Mouse (Mus musculus) stomach, embryonic 15.5 days (tissue): Measurements from ENCODE around the gene Mettl9. TPM values are rescaled to one million over a fixed set of nuclear protein-coding genes. Genes with fewer than 3 reads are reported as not detected.
"Not testable (repeated sequence)": the region's sequence is repeated elsewhere in the genome, so short reads cannot be mapped to it uniquely, and the experiment has no call there.

Experiments used
- ATAC-seq: fragments of 200-750 bp; cut with Nextera tagmentation; 2 replicates; pipeline ENCODE4 v1.8.0; 2017; ENCODE audit warnings: low read depth, moderate number of reproducible peaks, moderate TSS enrichment; ENCODE audit not compliant: insufficient read depth, low FRiP score
- H3K27ac ChIP-seq: fragments of 300-500 bp; sonication (generic); 2 replicates; pipeline ENCODE4 v1.5.1; 2015; ENCODE audit warnings: mild to moderate bottlenecking, inconsistent platforms
- H3K27me3 ChIP-seq: fragments of 300-500 bp; sonication (generic); replicated peaks from 2 replicates; pipeline ENCODE4 v1.6.1; 2015; ENCODE audit warnings: inconsistent platforms
- H3K36me3 ChIP-seq: fragments of 300-500 bp; sonication (generic); 2 replicates; pipeline ENCODE4 v1.6.1; 2015; ENCODE audit warnings: inconsistent platforms
- H3K4me1 ChIP-seq: fragments of 300-500 bp; sonication (generic); 2 replicates; pipeline ENCODE4 v1.6.1; 2015; ENCODE audit warnings: inconsistent platforms
- H3K4me2 ChIP-seq: fragments of 300-500 bp; sonication (generic); 2 replicates; pipeline ENCODE4 v1.6.1; 2015; ENCODE audit warnings: mild to moderate bottlenecking, inconsistent platforms
- H3K4me3 ChIP-seq: fragments of 300-500 bp; sonication (generic); replicated peaks from 2 replicates; pipeline ENCODE4 v1.5.1; 2015; ENCODE audit warnings: inconsistent platforms
- H3K9ac ChIP-seq: fragments of 300-500 bp; sonication (generic); 2 replicates; pipeline ENCODE4 v1.6.1; 2015; ENCODE audit warnings: inconsistent platforms
- H3K9me3 ChIP-seq: fragments of 300-500 bp; sonication (generic); 2 replicates; pipeline ENCODE4 v1.6.1; 2016; ENCODE audit warnings: inconsistent platforms
- WGBS: fragments of 180-500 bp; shearing (Covaris S2); methylation state at CpG from one replicate; pipeline ENCODE4 v1.1.7; 2015; 5-methylcytosine and 5-hydroxymethylcytosine counted together
- polyA plus RNA-seq: library from polyadenylated mRNA; unstranded; fragments of >200 nt; fragmentation: Nextera tagmentation; extraction: Ambion mirVana; gene quantifications from 2 replicates; pipeline ENCODE4 v1.2.1, GENCODE M21; 2015

The Mettl9 gene
- polyA plus RNA-seq, 1 experiment from 2014 or later, result 139 TPM

- 70% methylated on average over 6 of the region's 6 CpGs for WGBS
- no peak overlapping the region for H3K4me2 ChIP-seq
- H3K9ac ChIP-seq, result no peak overlapping the region
- ATAC-seq, result no peak
- H3K4me3 ChIP-seq, result no peak overlapping the region
- H3K27ac ChIP-seq, result no peak overlapping the region
- H3K36me3 ChIP-seq, result no peaks in the 10 kb centered on the region
- H3K9me3 ChIP-seq, result no peaks in the 10 kb centered on the region
- H3K27me3 ChIP-seq, result no peaks in the 10 kb centered on the region
- H3K4me1 ChIP-seq, result no peaks in the 10 kb centered on the region
Observed at GRCm38 (mm10) chr7:121025221-121026008, 8.8 kb upstream of the Mettl9 start.

- no peaks in the 10 kb centered on the region for H3K4me1 ChIP-seq
- H3K4me3 ChIP-seq, result no peak overlapping the region
- H3K4me2 ChIP-seq, result no peak overlapping the region
- no peak overlapping the region for H3K27ac ChIP-seq
- no peaks in the 10 kb centered on the region for H3K9me3 ChIP-seq
- no peaks in the 10 kb centered on the region for H3K36me3 ChIP-seq
- no peak for ATAC-seq
- no peaks in the 10 kb centered on the region for H3K27me3 ChIP-seq
- 59% methylated on average over 3 of the region's 3 CpGs for WGBS
- H3K9ac ChIP-seq, result no peak overlapping the region
Observed at GRCm38 (mm10) chr7:121026300-121026699, 7.9 kb upstream of the Mettl9 start.

GRCm38 (mm10) chr7:121029947-121030346 lies 4.3 kb upstream of the Mettl9 start:
- H3K4me1 ChIP-seq, H3K36me3 ChIP-seq, ATAC-seq, H3K9ac ChIP-seq, H3K4me2 ChIP-seq, H3K4me3 ChIP-seq, H3K27me3 ChIP-seq, H3K9me3 ChIP-seq, H3K27ac ChIP-seq: not testable (repeated sequence)

GRCm38 (mm10) chr7:121034701-121035141 lies 476 bp downstream of the Mettl9 start:
- peak overlapping the region; percentile 97 for H3K27ac ChIP-seq
- under 1% methylated on average over 52 of the region's 63 CpGs for WGBS
- H3K27me3 ChIP-seq, result no peaks in the 10 kb centered on the region
- peak overlapping the region; percentile 99 for H3K4me3 ChIP-seq
- H3K4me2 ChIP-seq, result peak overlapping the region; percentile 70
- no peaks in the 10 kb centered on the region for H3K9me3 ChIP-seq
- peak overlapping the region; percentile 99 for H3K9ac ChIP-seq
- peak; percentile 79 for ATAC-seq
- H3K4me1 ChIP-seq, result peaks cover 9% of the 10 kb centered on the region; the same call in 1 of the 2 replicates
- H3K36me3 ChIP-seq, result no peaks in the 10 kb centered on the region

- ATAC-seq, result peak; percentile 25; the same call in 1 of the 2 replicates
- peak overlapping the region; percentile 97 for H3K27ac ChIP-seq
- no peaks in the 10 kb centered on the region for H3K27me3 ChIP-seq
- peak overlapping the region; percentile 70 for H3K4me2 ChIP-seq
- H3K9ac ChIP-seq, result peak overlapping the region; percentile 99
- no peaks in the 10 kb centered on the region for H3K36me3 ChIP-seq
- WGBS, result under 1% methylated on average over 24 of the region's 24 CpGs
- peaks cover 9% of the 10 kb centered on the region; the same call in 1 of the 2 replicates for H3K4me1 ChIP-seq
- no peaks in the 10 kb centered on the region for H3K9me3 ChIP-seq
- H3K4me3 ChIP-seq, result peak overlapping the region; percentile 99
Observed at GRCm38 (mm10) chr7:121035161-121035721, 996 bp downstream of the Mettl9 start.

- H3K27ac ChIP-seq, result no peak overlapping the region
- 74% methylated on average over 4 of the region's 4 CpGs for WGBS
- ATAC-seq, result no peak
- H3K36me3 ChIP-seq, result no peaks in the 10 kb centered on the region
- no peaks in the 10 kb centered on the region for H3K9me3 ChIP-seq
- no peak overlapping the region for H3K4me3 ChIP-seq
- H3K27me3 ChIP-seq, result no peaks in the 10 kb centered on the region
- H3K4me1 ChIP-seq, result peaks cover 13% of the 10 kb centered on the region; the same call in 1 of the 2 replicates
- no peak overlapping the region for H3K9ac ChIP-seq
- no peak overlapping the region for H3K4me2 ChIP-seq
Observed at GRCm38 (mm10) chr7:121040595-121040994, 6.3 kb downstream of the Mettl9 start.

- Histone ChIP-seq H3K9me3 (no peaks in the 10 kb centered on the region), H3K4me2 (no peak overlapping the region), H3K4me3 (no peak overlapping the region), H3K27ac (no peak overlapping the region), H3K9ac (no peak overlapping the region), H3K4me1 (0 out of 2 replicates have a peak, but pooled peaks cover 8% of the 10 kb centered on the region), H3K27me3 (no peaks in the 10 kb centered on the region), H3K36me3 (no peaks in the 10 kb centered on the region)
- WGBS, result 33% methylated on average over 1 of the region's 1 CpGs
- ATAC-seq, result no peak
Observed at GRCm38 (mm10) chr7:121041989-121042388, 7.7 kb downstream of the Mettl9 start.

GRCm38 (mm10) chr7:121043004-121043403 lies 8.8 kb downstream of the Mettl9 start:
- H3K27ac ChIP-seq, result no peak overlapping the region
- H3K4me3 ChIP-seq, result no peak overlapping the region
- WGBS, result 88% methylated on average over 3 of the region's 3 CpGs
- no peaks in the 10 kb centered on the region for H3K9me3 ChIP-seq
- H3K36me3 ChIP-seq, result no peaks in the 10 kb centered on the region
- H3K4me2 ChIP-seq, result no peak overlapping the region
- no peak for ATAC-seq
- H3K27me3 ChIP-seq, result no peaks in the 10 kb centered on the region
- 0 out of 2 replicates have a peak, but pooled peaks cover 6% of the 10 kb centered on the region for H3K4me1 ChIP-seq
- H3K9ac ChIP-seq, result no peak overlapping the region

- H3K36me3 ChIP-seq, result no peaks in the 10 kb centered on the region
- H3K9ac ChIP-seq, result no peak overlapping the region
- H3K9me3 ChIP-seq, result no peaks in the 10 kb centered on the region
- H3K4me2 ChIP-seq, result no peak overlapping the region
- 0 out of 2 replicates have a peak, but pooled peaks cover 6% of the 10 kb centered on the region for H3K4me1 ChIP-seq
- H3K27me3 ChIP-seq, result no peaks in the 10 kb centered on the region
- ATAC-seq, result no peak
- WGBS, result 89% methylated on average over 1 of the region's 1 CpGs
- no peak overlapping the region for H3K4me3 ChIP-seq
- no peak overlapping the region for H3K27ac ChIP-seq
Observed at GRCm38 (mm10) chr7:121043510-121043909, 9.3 kb downstream of the Mettl9 start.

- Histone ChIP-seq H3K27ac (no peak overlapping the region), H3K9ac (no peak overlapping the region), H3K4me1 (0 out of 2 replicates have a peak, but pooled peaks cover 5% of the 10 kb centered on the region), H3K9me3 (no peaks in the 10 kb centered on the region), H3K27me3 (no peaks in the 10 kb centered on the region), H3K4me3 (no peak overlapping the region), H3K4me2 (no peak overlapping the region), H3K36me3 (no peaks in the 10 kb centered on the region)
- no peak for ATAC-seq
- WGBS, result 65% methylated on average over 1 of the region's 1 CpGs
Observed at GRCm38 (mm10) chr7:121044251-121044650, 10.0 kb downstream of the Mettl9 start.

- Histone ChIP-seq H3K9me3 (no peaks in the 10 kb centered on the region), H3K4me3 (no peak overlapping the region), H3K9ac (no peak overlapping the region), H3K27me3 (no peaks in the 10 kb centered on the region), H3K27ac (no peak overlapping the region), H3K4me1 (0 out of 2 replicates have a peak, but pooled peaks cover 4% of the 10 kb centered on the region), H3K36me3 (no peaks in the 10 kb centered on the region), H3K4me2 (no peak overlapping the region)
- whole genome bisulfite sequencing, result 67% methylated on average over 6 of the region's 6 CpGs
- peak; percentile 31; the same call in 1 of the 2 replicates for ATAC-seq
Observed at GRCm38 (mm10) chr7:121045671-121046453, 11.6 kb downstream of the Mettl9 start.
